Mouse (Mus musculus): ENCODE measurements at regions not wholly inside any gene's neighbourhood (a gene's known extent, or its start where the extent isn't known, plus 50 kb on each side); places are given as distances from the start of the nearest gene placed in this dataset.

- H3K9me3 ChIP-seq (replicated peaks; ENCODE audit: control insufficient read depth, low read length): no peaks in the 10 kb centered on the region
- H3K4me1 ChIP-seq (ENCODE audit: control insufficient read depth, insufficient read depth, low read length): no peaks in the 10 kb centered on the region
- no peaks in the 10 kb centered on the region for H3K27me3 ChIP-seq (ENCODE audit: control insufficient read depth, insufficient read depth, low read length)
- WGBS: 89% methylated on average over 4 of the region's 4 CpGs
- H3K4me3 ChIP-seq (ENCODE audit: low read length): no peak overlapping the region
- no peak overlapping the region for H3K9ac ChIP-seq (ENCODE audit: low read length)
- ATAC-seq (replicated peaks; ENCODE audit: extremely low read depth, insufficient read depth, low FRiP score): no peak
- H3K36me3 ChIP-seq (ENCODE audit: control insufficient read depth, insufficient read depth): no peaks in the 10 kb centered on the region
- no peak overlapping the region for H3K4me2 ChIP-seq (ENCODE audit: low read depth, low read length)
- no peak overlapping the region for H3K27ac ChIP-seq (ENCODE audit: low read length)
These were observed 317.8 kb upstream of the Ptger4 start for GRCm38 (mm10) chr15:5561783-5562182.

- no peaks in the 10 kb centered on the region for H3K36me3 ChIP-seq (ENCODE audit: control insufficient read depth, insufficient read depth)
- H3K4me2 ChIP-seq (ENCODE audit: low read depth, low read length): no peak overlapping the region
- no peaks in the 10 kb centered on the region for H3K27me3 ChIP-seq (ENCODE audit: control insufficient read depth, insufficient read depth, low read length)
- no peaks in the 10 kb centered on the region for H3K4me1 ChIP-seq (ENCODE audit: control insufficient read depth, insufficient read depth, low read length)
- H3K9ac ChIP-seq (ENCODE audit: low read length): no peak overlapping the region
- no peaks in the 10 kb centered on the region for H3K9me3 ChIP-seq (replicated peaks; ENCODE audit: control insufficient read depth, low read length)
- H3K27ac ChIP-seq (ENCODE audit: low read length): no peak overlapping the region
- ATAC-seq (replicated peaks; ENCODE audit: extremely low read depth, insufficient read depth, low FRiP score): no peak
- no peak overlapping the region for H3K4me3 ChIP-seq (ENCODE audit: low read length)
These were observed 330.4 kb upstream of the Ptger4 start for GRCm38 (mm10) chr15:5574366-5574765.

GRCm38 (mm10) chr15:5579559-5579958, 335.6 kb upstream of the Ptger4 start:
- Histone ChIP-seq H3K4me3 (ENCODE audit: low read length) (no peak overlapping the region), H3K9me3 (replicated peaks; ENCODE audit: control insufficient read depth, low read length) (no peaks in the 10 kb centered on the region), H3K9ac (ENCODE audit: low read length) (no peak overlapping the region), H3K27ac (ENCODE audit: low read length) (no peak overlapping the region), H3K36me3 (ENCODE audit: control insufficient read depth, insufficient read depth) (no peaks in the 10 kb centered on the region), H3K4me2 (ENCODE audit: low read depth, low read length) (no peak overlapping the region), H3K4me1 (ENCODE audit: control insufficient read depth, insufficient read depth, low read length) (no peaks in the 10 kb centered on the region), H3K27me3 (ENCODE audit: control insufficient read depth, insufficient read depth, low read length) (no peaks in the 10 kb centered on the region)
- no peak for ATAC-seq (replicated peaks; ENCODE audit: extremely low read depth, insufficient read depth, low FRiP score)
- WGBS: 56% methylated on average over 2 of the region's 2 CpGs

- no peak for ATAC-seq (replicated peaks; ENCODE audit: extremely low read depth, insufficient read depth, low FRiP score)
- Histone ChIP-seq H3K27me3 (ENCODE audit: control insufficient read depth, insufficient read depth, low read length) (no peaks in the 10 kb centered on the region), H3K4me3 (ENCODE audit: low read length) (no peak overlapping the region), H3K9ac (ENCODE audit: low read length) (no peak overlapping the region), H3K36me3 (ENCODE audit: control insufficient read depth, insufficient read depth) (no peaks in the 10 kb centered on the region), H3K4me1 (ENCODE audit: control insufficient read depth, insufficient read depth, low read length) (no peaks in the 10 kb centered on the region), H3K9me3 (replicated peaks; ENCODE audit: control insufficient read depth, low read length) (no peaks in the 10 kb centered on the region), H3K27ac (ENCODE audit: low read length) (no peak overlapping the region), H3K4me2 (ENCODE audit: low read depth, low read length) (no peak overlapping the region)
- WGBS: 89% methylated on average over 4 of the region's 4 CpGs
These were observed 336.4 kb upstream of the Ptger4 start for GRCm38 (mm10) chr15:5580416-5580815.

GRCm38 (mm10) chr15:5584381-5584780, 340.4 kb upstream of the Ptger4 start:
- WGBS: 79% methylated on average over 2 of the region's 2 CpGs
- no peaks in the 10 kb centered on the region for H3K9me3 ChIP-seq (replicated peaks; ENCODE audit: control insufficient read depth, low read length)
- H3K27ac ChIP-seq (ENCODE audit: low read length): no peak overlapping the region
- no peaks in the 10 kb centered on the region for H3K4me1 ChIP-seq (ENCODE audit: control insufficient read depth, insufficient read depth, low read length)
- no peak overlapping the region for H3K4me3 ChIP-seq (ENCODE audit: low read length)
- H3K36me3 ChIP-seq (ENCODE audit: control insufficient read depth, insufficient read depth): no peaks in the 10 kb centered on the region
- no peak overlapping the region for H3K9ac ChIP-seq (ENCODE audit: low read length)
- no peak overlapping the region for H3K4me2 ChIP-seq (ENCODE audit: low read depth, low read length)
- ATAC-seq (replicated peaks; ENCODE audit: extremely low read depth, insufficient read depth, low FRiP score): no peak
- H3K27me3 ChIP-seq (ENCODE audit: control insufficient read depth, insufficient read depth, low read length): no peaks in the 10 kb centered on the region

GRCm38 (mm10) chr15:5604732-5605266, 360.8 kb upstream of the Ptger4 start:
- Histone ChIP-seq H3K9me3 (replicated peaks; ENCODE audit: control insufficient read depth, low read length) (no peaks in the 10 kb centered on the region), H3K9ac (ENCODE audit: low read length) (no peak overlapping the region), H3K4me3 (ENCODE audit: low read length) (no peak overlapping the region), H3K4me2 (ENCODE audit: low read depth, low read length) (no peak overlapping the region), H3K27me3 (ENCODE audit: control insufficient read depth, insufficient read depth, low read length) (no peaks in the 10 kb centered on the region), H3K4me1 (ENCODE audit: control insufficient read depth, insufficient read depth, low read length) (no peaks in the 10 kb centered on the region; the same call in 1 of the 2 replicates), H3K36me3 (ENCODE audit: control insufficient read depth, insufficient read depth) (no peaks in the 10 kb centered on the region), H3K27ac (ENCODE audit: low read length) (no peak overlapping the region)
- WGBS: 55% methylated on average over 4 of the region's 4 CpGs
- ATAC-seq (replicated peaks; ENCODE audit: extremely low read depth, insufficient read depth, low FRiP score): no peak

GRCm38 (mm10) chr15:5607533-5607932, 363.5 kb upstream of the Ptger4 start:
- no peaks in the 10 kb centered on the region for H3K9me3 ChIP-seq (replicated peaks; ENCODE audit: control insufficient read depth, low read length)
- H3K4me1 ChIP-seq (ENCODE audit: control insufficient read depth, insufficient read depth, low read length): no peaks in the 10 kb centered on the region; the same call in 1 of the 2 replicates
- H3K27ac ChIP-seq (ENCODE audit: low read length): no peak overlapping the region
- H3K27me3 ChIP-seq (ENCODE audit: control insufficient read depth, insufficient read depth, low read length): no peaks in the 10 kb centered on the region
- no peak overlapping the region for H3K4me3 ChIP-seq (ENCODE audit: low read length)
- H3K36me3 ChIP-seq (ENCODE audit: control insufficient read depth, insufficient read depth): no peaks in the 10 kb centered on the region
- no peak for ATAC-seq (replicated peaks; ENCODE audit: extremely low read depth, insufficient read depth, low FRiP score)
- WGBS: 54% methylated on average over 2 of the region's 2 CpGs
- H3K4me2 ChIP-seq (ENCODE audit: low read depth, low read length): no peak overlapping the region
- no peak overlapping the region for H3K9ac ChIP-seq (ENCODE audit: low read length)

- Histone ChIP-seq H3K4me3 (ENCODE audit: low read length) (no peak overlapping the region), H3K9ac (ENCODE audit: low read length) (no peak overlapping the region), H3K4me1 (ENCODE audit: control insufficient read depth, insufficient read depth, low read length) (no peaks in the 10 kb centered on the region), H3K27ac (ENCODE audit: low read length) (no peak overlapping the region), H3K27me3 (ENCODE audit: control insufficient read depth, insufficient read depth, low read length) (no peaks in the 10 kb centered on the region), H3K4me2 (ENCODE audit: low read depth, low read length) (no peak overlapping the region), H3K9me3 (replicated peaks; ENCODE audit: control insufficient read depth, low read length) (no peaks in the 10 kb centered on the region), H3K36me3 (ENCODE audit: control insufficient read depth, insufficient read depth) (no peaks in the 10 kb centered on the region)
- no peak for ATAC-seq (replicated peaks; ENCODE audit: extremely low read depth, insufficient read depth, low FRiP score)
- 83% methylated on average over 5 of the region's 5 CpGs for WGBS
These were observed 379.0 kb upstream of the Ptger4 start for GRCm38 (mm10) chr15:5623021-5623420.

- Histone ChIP-seq H3K36me3 (ENCODE audit: control insufficient read depth, insufficient read depth) (no peaks in the 10 kb centered on the region), H3K9me3 (replicated peaks; ENCODE audit: control insufficient read depth, low read length) (no peaks in the 10 kb centered on the region), H3K9ac (ENCODE audit: low read length) (no peak overlapping the region), H3K4me3 (ENCODE audit: low read length) (no peak overlapping the region), H3K4me2 (ENCODE audit: low read depth, low read length) (no peak overlapping the region), H3K4me1 (ENCODE audit: control insufficient read depth, insufficient read depth, low read length) (no peaks in the 10 kb centered on the region), H3K27me3 (ENCODE audit: control insufficient read depth, insufficient read depth, low read length) (no peaks in the 10 kb centered on the region), H3K27ac (ENCODE audit: low read length) (no peak overlapping the region)
- WGBS: 86% methylated on average over 2 of the region's 2 CpGs
- no peak for ATAC-seq (replicated peaks; ENCODE audit: extremely low read depth, insufficient read depth, low FRiP score)
These were observed 381.4 kb upstream of the Ptger4 start for GRCm38 (mm10) chr15:5625367-5625766.

GRCm38 (mm10) chr15:5646673-5647072, 402.7 kb upstream of the Ptger4 start:
- 62% methylated on average over 1 of the region's 1 CpGs for WGBS
- no peak for ATAC-seq (replicated peaks; ENCODE audit: extremely low read depth, insufficient read depth, low FRiP score)
- H3K9me3 ChIP-seq (replicated peaks; ENCODE audit: control insufficient read depth, low read length): no peaks in the 10 kb centered on the region

More at GRCm38 (mm10) chr15:5646673-5647072, 402.7 kb upstream of the Ptger4 start:
- Histone ChIP-seq H3K4me1 (ENCODE audit: control insufficient read depth, insufficient read depth, low read length) (no peaks in the 10 kb centered on the region), H3K36me3 (ENCODE audit: control insufficient read depth, insufficient read depth) (no peaks in the 10 kb centered on the region), H3K4me2 (ENCODE audit: low read depth, low read length) (no peak overlapping the region), H3K27ac (ENCODE audit: low read length) (no peak overlapping the region), H3K27me3 (ENCODE audit: control insufficient read depth, insufficient read depth, low read length) (no peaks in the 10 kb centered on the region), H3K9ac (ENCODE audit: low read length) (no peak overlapping the region), H3K4me3 (ENCODE audit: low read length) (no peak overlapping the region)
